Mouse (Mus musculus): ENCODE results near the gene Wdr81.

DNA sequence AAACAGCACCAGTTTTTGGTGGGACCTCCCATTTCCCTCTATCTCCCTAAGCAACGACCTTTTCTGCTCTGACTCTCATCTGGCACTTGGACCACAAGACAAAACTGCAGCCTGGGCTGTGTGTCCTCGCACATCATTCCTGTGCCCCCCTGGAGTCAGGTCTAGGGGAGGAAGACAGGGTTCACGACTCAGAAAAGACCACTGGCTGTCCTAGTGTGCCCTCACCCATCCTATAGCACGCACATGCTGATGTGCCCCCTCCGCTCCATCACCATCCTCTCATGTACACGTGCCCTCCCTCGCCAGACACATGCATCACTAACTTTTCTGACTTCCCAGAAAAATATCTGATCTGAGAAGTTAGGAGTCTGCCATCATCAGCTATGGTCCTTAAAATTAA lies 34.5 kb downstream of the Wdr81 start:
- TF ChIP-seq CTCF (IDR thresholded peaks at IDR 0.05; ENCODE audit: low read depth): no peak
- TF ChIP-seq EP300 (optimal IDR thresholded peaks at IDR 0.05): no peak
